Mouse (Mus musculus) heart, adult 11 months (tissue): ENCODE data around the gene Barhl2.

Experiments used
- DNase-seq: peaks from one replicate; pipeline ENCODE4 v3.0.0; 2022

Gene Barhl2

DNA sequence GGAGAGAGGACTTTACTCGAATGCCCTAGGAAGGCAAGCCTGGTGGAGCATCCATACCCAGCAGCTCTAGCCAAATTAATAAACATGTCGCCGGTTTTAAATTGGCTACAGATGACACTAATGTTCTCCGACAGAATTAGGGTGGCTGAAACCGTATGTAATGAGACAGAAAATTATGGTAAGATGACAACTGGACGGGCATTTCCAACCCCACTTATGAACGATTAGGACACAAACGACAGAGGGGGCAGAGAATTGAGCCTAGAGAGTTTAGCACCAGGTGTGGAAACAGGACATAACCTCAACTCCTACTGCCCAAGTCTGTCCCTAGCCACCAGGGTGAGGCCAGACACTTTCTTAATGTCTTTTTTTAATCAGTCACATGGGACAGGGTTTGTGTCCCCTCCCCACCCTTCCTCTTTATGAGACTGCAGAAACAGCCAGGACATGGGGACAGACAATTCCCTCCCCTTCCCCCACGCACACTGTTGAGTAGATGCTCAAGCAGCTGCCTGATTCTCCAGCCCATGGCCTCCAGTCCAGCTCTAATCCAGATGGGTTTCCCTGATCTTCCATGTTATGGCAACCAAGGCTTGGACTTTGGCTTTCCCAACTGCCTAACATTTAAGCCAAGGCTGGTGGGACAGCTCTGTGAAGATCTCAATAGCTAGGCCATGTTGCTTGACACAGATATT, 3.4 kb downstream of the Barhl2 start:
- peak; percentile 73 for DNase-seq

DNA sequence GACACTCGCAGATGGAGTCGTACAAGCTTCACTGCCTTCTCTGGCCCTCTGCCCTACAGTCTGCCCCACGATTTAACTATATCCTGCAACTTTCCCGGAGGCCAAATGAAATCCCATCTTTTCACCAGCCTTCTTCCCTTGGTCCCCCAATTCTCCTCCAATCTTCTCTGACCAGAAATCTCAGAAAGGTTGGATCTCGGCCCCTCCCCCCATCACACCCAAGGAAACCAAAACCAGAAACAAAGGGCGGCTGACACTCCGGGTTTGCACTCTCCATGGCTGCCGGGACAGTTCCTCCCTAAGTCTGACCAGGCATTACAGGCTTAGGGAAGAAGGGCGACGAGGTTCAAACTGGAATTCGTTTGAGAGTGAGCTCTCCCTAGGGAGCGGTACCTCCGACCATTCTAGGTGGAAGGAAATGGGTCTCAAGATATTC, 4.1 kb downstream of the Barhl2 start:
- peak; percentile 85 for DNase-seq

DNA sequence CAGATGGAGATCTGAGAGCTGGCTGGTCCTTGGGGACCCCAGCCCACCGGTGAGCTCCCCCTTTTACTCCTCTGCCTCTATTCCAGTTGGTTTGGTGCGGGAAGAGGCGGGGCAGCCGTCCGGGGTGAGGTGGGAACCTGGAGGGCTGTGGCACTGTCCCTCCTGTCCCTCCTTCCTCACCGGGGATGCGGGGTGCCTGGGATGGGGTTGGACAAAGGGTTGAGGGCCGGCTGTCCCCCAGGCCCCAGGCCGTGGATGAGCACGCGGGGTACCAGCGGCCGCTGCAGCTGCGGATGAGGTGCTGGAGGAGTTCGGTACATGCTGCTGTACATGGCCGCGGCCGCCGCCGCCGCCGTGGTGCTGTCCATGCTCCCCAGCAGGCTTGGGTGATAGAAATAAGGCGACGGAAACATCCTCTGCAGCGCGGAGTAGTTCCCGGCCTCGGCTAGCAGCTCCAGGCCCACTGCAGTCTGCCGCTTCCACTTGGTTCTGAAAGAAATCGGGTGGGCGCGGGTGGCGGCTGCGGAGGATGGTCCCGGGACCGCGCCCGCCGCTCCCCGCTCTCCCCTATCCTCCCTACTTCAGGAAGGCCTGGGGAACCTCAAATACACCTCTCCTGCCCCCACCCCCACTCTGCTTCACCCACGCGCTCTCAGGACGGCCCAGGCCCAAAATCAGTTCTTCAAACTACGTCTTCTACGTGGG, 4.6 kb downstream of the Barhl2 start:
- DNase-seq = no peak

DNA sequence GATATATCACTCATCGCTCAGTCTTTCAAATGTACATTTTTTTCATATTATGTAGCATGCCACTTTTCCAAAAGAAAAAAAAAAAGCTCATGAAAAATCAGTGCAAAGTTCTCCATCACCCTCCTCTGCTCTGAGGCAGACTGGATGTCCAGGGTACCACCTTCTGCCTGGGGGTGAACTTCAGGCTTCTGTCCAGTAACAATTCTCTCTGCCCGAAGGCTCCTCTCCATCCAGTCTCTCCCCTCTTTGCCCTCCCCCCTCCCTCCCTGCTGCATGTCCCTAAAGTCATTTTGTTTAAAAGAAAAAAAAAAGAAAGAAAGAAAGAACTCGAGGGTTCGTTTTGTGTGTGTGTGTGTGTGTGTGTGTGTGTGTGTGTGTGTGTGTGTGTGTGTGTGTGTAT, 5.3 kb downstream of the Barhl2 start:
- DNase-seq = no peak

DNA sequence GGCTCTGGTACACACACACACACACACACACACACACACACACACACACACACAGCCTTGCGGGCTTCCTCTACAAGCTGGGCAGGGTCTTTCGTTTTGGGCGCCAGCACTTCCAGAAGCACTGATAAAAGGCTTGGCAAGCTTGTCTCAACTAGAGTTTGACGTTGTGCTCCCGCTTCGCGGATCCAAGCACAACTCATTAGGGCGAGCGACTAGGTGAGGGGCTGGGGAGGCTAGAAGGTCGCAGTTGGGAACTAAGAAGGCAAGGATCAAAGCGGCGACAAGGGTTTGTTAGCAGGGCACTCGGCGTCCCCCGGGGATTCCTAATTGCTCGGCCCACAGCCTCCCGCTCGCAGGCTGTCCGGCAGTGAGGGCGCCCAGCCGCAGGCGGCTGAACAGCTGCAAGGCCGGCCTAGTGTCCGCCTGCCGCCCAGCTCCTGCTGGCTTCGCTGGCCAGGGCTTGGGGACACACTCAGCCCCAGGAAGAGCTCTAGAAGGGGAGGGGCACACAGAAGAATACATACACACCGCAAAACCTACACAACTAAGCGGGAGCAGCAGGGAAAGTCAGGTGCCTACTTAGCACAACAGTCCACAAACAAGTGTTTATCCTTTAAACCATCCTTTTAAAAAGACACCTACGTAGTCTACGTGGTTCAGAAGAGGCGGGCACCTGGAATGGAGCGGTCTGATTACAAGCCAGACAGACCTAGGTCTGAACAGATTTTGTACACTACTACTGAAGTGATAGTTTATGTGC, 6.1 kb downstream of the Barhl2 start:
- DNase-seq = no peak

DNA sequence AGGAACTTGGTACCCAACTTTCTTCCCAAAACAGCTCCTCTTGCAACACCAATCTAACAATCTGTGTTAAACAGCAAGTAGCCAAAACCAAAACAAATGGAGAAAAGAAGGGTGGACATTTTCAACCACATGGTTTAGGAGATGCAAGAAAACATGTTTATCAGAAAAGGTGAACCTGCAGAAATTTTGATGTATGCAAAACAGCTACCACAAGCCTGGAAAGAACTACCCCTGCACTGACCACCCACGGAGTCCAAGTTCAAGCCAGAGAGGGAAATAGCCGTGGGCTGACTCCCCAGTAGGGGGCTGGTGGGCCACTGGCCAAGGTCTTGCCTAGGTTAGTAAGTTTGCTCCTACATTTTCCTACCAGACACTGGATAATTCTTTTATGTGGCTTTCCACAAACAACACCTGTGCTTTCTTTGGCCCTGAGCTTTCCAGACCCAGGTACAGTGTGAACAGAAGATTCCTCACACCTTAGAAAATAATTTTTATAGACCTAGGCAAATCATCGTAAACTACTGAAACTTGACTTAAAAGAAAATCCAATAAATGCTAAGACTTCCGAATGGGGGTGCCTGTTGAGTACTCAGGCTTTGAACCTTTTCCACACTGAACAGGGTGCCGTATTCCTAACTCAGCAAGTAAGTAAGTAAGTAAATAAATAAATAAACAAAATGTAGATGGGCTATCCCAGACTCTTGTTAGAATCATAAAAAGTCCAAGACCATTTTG, 7.4 kb downstream of the Barhl2 start:
- DNase-seq = no peak

DNA sequence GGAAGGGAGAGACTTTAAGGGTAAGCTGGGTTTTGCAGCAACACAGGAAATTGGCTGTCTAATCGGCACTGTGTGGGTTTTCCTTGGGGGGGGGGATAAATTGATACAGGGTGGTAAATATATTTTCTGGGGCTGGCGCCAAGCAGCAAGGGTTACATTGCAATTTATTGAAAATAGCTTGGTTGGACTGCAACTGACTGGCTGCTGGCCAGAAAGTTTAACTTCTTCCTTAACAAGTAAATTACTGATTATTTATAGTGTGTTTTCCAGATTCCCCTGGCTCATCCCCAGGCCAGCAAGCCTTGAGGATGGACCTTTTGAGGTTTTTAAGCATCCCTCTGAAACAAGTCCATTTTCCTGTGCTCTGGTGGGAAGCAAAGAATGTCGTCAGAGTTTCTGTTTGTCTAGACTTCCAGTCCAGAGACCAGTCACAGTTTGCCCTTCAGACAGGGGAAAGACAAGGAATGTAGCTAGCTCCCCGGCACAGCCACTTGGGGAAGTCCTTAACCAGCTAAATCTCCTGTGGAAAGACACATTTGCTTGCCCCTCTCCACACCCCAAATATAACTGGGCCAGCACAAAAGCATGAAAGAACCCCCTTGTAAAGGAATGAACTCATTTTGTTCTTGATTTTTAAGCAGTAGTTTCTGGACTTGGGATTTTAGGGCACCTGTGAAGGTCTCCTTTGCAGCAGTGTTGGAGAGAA, 8.1 kb downstream of the Barhl2 start:
- no peak for DNase-seq

DNA sequence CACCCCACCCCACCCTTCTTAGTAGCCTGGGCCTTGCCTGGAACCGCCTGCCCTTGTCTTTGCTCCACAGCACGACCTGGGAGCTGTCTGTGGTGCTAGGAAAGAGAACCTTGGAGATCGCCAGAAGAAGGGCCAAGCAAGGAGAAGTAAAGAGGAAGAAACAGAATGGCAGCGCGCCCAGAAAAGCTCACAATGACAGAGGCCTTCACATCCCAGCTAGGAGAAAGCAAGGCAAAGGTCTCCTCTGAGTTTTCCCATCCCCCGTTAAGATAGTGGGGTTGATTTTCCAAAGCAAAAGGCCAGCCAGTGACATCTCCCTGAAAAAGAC, 9.2 kb downstream of the Barhl2 start:
- no peak for DNase-seq

DNA sequence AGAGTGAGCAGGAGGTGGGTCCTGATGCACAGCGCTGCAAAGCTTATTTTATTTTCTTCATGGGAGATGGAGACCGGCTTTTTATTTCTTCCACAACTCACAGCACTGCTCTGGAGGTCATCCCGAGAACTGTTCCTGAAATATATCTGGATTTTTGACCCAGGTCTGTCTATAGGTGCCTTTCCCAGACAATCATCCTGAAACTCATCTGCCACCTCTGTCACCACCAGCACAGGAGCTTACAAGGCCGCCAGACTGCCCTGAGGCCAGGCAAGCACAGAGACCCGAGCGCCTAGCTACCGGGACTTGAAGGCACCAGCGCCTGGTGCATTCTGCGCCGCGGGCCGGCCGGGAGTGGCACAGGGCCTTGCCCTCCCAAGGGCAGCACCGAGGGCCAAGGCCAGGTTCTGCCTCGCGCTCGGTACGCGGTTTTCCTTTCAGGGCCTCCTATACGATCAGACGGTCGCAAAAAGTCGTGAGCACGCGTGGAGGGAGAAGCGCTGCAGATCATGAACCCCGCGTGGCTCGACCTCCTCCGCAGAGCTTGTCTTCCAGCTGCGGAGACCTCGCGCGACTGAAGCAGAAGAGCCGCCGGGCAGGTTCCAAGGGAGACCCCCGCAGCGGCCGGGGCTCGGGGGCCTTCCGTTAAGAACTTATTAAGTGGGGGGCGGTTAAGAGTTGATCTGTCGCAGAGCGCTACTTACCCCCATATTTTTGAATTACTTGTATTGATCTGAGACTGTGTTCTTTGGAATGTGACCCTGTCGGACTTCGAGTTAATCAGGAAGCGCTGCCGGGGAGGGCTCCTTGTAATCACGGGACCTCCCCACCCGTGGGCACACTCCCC, 9.8 kb downstream of the Barhl2 start:
- peak; percentile 37 for DNase-seq

DNA sequence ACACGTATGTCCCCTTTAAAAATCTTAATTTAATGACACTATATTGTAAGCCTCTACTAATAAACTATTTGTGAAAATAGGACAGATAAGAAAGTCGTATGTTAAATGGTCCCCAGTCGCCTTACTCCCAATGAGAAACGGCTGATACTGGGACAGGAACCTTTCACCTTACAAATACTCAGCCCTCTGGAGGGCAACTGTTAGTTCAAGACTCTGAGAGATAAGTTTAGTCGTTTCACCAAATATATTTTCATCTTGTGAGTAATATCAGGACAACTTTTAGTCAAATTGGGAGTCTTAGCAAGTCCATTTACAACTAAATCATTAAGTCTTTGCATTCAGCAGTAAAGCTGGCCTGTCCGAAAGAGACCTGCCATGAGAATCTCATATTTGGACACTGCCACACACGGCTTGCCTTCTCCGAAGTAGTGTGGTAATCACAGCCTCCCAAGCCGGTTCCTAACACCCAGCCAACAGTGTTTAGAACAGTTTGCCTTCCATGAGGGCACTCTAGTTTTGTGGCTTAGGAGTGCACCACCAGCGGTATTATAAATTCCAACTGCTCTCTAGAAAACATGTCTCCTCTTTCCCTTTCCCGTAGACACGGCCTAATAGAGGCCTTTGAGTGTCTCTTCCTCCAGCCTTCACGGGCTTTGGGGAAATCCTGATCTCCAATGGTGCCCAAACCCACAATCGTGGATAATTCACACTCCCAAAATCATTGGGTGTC, 10.7 kb downstream of the Barhl2 start:
- no peak for DNase-seq

DNA sequence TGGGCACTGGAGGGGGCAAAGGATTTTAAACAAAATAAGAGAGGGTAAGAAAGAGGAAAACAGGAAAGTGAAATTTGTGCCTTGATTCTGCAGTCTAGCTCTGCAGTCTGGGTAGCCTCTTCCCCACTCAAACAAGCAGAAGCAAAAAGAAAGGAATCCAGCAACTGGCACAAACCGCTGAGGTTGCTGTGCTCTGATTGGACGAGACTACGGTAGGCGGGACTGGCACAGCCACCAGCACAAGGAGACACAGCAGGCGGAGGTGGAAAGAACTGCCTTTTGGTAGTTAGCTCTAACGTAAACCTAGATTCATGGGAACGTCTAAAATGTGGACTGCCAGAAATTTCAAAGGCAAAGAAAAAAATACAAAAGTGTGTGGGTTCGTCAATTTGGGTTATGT, 11.4 kb downstream of the Barhl2 start:
- DNase-seq = peak; percentile 70

DNA sequence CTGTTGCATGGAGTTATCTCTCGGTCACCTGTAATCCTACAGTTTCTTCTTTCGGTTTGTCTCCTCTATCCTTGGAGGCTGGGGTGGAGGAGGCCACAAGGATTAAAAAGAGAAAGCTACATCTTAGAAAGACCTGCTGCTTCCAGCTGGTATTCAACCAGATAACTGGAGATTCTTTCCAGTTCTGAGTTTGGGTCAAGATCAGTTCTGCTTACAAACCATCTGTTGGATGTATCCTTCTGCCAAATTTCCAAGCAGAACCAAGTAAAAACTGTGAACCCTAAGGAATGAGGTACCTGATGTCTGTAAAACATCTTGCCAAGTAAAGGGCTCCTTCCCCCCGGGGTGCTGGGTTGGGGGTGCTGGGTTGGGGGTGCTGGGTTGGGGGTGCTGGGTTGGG, 12.3 kb downstream of the Barhl2 start:
- no peak for DNase-seq

DNA sequence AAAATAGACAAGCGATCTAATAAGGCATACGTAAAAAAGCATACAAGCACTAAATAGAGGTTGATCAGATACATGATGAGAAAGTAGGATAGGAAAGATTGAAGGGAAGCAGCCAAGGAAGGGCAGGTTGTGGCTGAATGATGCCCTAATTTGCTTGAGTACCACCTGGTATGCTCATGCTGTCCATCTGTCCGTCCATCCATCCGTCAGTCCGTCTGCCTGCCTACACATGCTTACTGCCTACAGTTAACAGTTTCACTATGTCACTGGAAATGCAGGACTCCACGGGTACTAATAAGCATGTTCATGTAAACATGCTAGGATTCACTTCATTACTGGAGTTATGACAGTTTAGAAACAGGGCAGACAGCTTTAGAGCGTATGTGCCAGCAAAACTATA, 19.1 kb downstream of the Barhl2 start:
- peak; percentile 36 for DNase-seq

DNA sequence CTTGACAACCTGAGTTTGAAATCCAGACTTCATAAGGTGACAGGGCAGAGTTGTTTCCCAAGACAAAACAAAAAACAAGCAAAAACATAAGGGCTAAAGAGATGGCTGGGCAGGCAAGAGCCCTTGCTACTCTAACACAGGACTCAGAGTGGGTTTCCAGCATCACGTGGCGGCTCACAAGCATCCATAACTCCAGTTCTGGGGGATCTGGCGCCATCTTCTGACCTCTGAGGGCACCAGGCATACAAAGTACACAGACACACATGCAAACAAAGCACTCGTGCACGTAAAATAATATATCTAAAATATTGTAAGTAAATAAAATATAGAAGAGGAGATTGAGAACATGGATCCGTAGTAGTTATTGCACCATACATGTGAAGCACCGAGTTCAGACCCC, 31.9 kb downstream of the Barhl2 start:
- DNase-seq = no peak

DNA sequence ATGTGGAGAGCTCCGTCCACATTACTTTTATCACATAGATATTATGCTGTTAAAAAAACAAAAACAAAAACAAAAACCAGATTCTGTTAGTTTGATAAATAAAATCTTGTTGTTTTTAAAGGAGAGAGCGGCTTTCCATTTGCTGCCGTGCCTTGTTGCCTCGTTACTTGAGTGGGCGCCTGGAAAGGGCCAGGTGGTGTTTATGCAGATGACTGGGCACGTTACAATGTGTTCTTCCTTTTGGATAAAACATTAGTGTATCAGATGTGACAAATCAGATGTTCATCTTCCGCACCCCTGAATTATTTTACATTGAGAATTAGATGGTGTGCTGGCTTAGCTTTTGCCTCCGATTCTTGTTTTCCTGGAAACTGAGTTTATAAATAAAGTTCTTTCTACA, 37.1 kb downstream of the Barhl2 start:
- DNase-seq = no peak

DNA sequence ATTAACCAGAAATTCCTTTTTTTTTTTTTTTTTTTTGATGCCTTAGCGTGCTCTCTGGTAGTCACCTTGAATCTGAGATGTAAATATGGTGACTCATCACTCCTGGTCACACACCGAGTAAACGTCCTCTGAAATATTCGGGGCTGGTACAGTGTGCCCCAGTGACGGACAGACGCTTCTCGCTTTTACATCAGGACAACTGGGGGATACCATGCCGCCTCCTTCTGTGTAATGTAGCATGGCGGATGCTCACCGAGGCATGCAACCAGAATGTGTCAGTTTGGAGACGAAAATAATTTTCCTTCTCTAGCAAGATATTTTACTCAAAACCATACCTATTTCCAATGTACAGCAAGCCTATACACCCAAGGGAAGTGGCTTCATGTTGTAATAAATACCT, 37.6 kb downstream of the Barhl2 start:
- DNase-seq = no peak

DNA sequence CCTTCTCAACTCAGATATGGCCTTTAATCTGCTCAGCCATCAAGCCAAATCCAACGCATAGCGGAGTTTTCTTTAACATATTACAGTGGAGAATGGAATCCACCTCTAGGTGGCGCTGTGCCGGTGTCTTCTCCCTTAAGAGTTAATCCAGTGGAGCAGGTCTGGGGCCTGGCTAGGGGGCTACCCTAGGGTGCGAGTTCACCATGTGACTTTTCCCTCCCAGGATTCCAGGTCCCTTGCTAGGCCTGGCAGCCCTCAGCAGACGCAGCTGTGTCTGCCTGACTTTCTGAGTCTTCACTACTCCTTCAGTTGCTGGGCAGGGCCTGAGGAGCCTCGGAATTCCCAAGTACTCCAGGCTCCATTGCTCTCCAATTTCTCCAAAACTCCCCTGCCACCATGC, 40.8 kb downstream of the Barhl2 start:
- DNase-seq = peak; percentile 64

DNA sequence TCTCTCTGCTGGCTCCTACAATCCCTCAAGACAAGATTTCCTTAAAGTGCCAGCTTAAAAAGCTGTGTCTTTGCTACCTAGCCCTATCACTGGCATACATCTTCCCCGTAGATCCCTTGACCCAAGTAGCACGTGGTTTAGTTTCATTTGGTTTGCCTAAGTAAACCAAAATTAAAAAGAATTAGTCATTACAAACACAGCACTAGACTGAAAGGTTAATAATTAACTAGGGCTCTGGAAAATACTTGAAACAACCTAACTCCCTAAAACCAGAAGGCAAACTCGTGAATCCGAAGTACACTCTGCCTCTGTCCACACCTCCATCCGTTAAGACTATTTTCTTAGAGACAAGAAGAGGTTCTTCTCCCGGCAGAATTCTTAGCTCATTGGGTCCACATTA, 41.4 kb downstream of the Barhl2 start:
- no peak for DNase-seq

DNA sequence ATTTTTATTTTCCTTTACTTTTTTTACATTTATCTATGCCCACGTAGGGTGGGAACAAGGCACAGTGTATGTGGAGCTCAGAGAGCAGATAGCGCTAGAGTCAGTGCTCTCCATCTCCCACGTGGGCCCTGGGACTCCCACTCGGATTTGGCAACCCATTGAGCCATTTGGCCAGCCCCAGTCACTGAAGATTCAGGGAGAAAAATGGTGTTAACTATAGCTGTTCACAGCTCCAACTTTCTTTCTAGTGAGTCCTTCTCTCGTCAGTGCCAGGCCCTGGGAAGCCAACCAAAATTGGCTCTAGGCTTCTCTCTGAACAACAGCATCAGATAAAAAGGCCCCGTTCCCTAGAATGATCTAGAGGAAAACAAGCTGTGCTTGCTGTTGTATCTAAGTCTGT, 42.2 kb downstream of the Barhl2 start:
- no peak for DNase-seq

DNA sequence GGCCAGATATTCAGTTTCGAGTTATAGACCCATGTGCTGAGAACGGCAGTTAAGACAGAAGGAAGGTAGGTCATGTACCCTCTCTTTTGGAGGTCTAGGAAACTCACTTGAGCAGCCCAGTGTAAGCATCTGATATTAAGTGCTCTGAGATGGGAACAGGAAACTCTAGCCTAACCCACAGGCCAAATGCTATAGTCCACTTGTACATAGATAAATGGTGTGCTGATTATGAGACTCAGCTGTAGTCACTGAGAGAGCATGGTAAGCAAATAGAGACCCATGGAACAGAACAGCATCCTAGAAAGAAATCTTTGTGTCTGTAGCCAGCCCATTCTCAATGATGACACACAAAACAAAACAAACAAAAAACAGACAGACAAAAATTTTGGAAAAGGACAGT, 55.2 kb downstream of the Barhl2 start:
- DNase-seq = peak; percentile 10
